Mouse (Mus musculus) kidney, adult 2 months (tissue): ENCODE results near the gene Pafah1b1. TPM values are rescaled to one million over a fixed set of nuclear protein-coding genes. Genes with fewer than 3 reads are reported as not detected.

Source experiments
- DNase-seq: peaks from one replicate; pipeline ENCODE4 v3.0.0; 2021
- H3K27ac ChIP-seq: fragments of 200-500 bp; 2 replicates; pipeline ENCODE4 v1.5.1; 2012; ENCODE audit warnings: low read depth, low read length, control low read depth, inconsistent platforms; ENCODE audit not compliant: insufficient read depth
- H3K27me3 ChIP-seq: fragments of 200-500 bp; replicated peaks from 2 replicates; pipeline ENCODE4 v1.6.1; 2012; ENCODE audit warnings: mild to moderate bottlenecking, moderate library complexity, low read length, inconsistent platforms; ENCODE audit not compliant: control insufficient read depth, insufficient read depth
- H3K36me3 ChIP-seq: fragments of 200-500 bp; 2 replicates; pipeline ENCODE4 v1.6.1; 2012; ENCODE audit warnings: mild to moderate bottlenecking, moderate library complexity, low read length, inconsistent platforms; ENCODE audit not compliant: control insufficient read depth, insufficient read depth
- H3K4me1 ChIP-seq: fragments of 200-500 bp; 2 replicates; pipeline ENCODE4 v1.6.1; 2011; ENCODE audit warnings: low read length; ENCODE audit not compliant: control insufficient read depth, insufficient read depth
- H3K4me3 ChIP-seq: fragments of 200-500 bp; 2 replicates; pipeline ENCODE4 v1.5.1; 2011; ENCODE audit warnings: mild to moderate bottlenecking, low read depth, low read length, control low read depth; ENCODE audit not compliant: insufficient read depth
- CTCF ChIP-seq: fragments of 200-500 bp; conservative IDR thresholded peaks from 2 replicates; pipeline ENCODE4 v1.5.1; 2011; ENCODE audit warnings: low read depth, mild to moderate bottlenecking, control low read depth, low read length, moderate library complexity, mixed read lengths; ENCODE audit not compliant: insufficient read depth, insufficient read length
- POLR2A ChIP-seq: fragments of 200-500 bp; IDR thresholded peaks from one replicate; pipeline ENCODE4 v1.6.1; 2011; ENCODE audit warnings: low read depth, low read length, control low read depth
- WGBS: fragments of 180-500 bp; shearing (Covaris S2); methylation state at CpG from one replicate; pipeline ENCODE4 v1.1.7; 2018; 5-methylcytosine and 5-hydroxymethylcytosine counted together
- polyA plus RNA-seq: library from polyadenylated mRNA; depleted of rRNA; stranded (reverse); fragments of >200 nt; gene quantifications from 2 replicates; pipeline ENCODE4 v1.2.3, GENCODE M21; 2012

Pafah1b1 gene
- polyA plus RNA-seq, 1 experiment: 26.7 TPM

GRCm38 (mm10) chr11:74749241-74749640, 24.8 kb upstream of the Pafah1b1 start:
- no peak for DNase-seq
- TF ChIP-seq POLR2A (no peak), CTCF (no peak)
- 79% methylated on average over 13 of the region's 13 CpGs for WGBS

GRCm38 (mm10) chr11:74748022-74748421, 23.6 kb upstream of the Pafah1b1 start:
- no peak for TF ChIP-seq CTCF
- TF ChIP-seq POLR2A: no peak
- Histone ChIP-seq H3K4me1 (no peaks in the 10 kb centered on the region), H3K4me3 (no peak overlapping the region), H3K36me3 (no peaks in the 10 kb centered on the region), H3K27me3 (no peaks in the 10 kb centered on the region), H3K27ac (no peak overlapping the region)
- no peak for DNase-seq
- 46% methylated on average over 4 of the region's 4 CpGs for WGBS

More at GRCm38 (mm10) chr11:74749241-74749640, 24.8 kb upstream of the Pafah1b1 start:
- no peaks in the 10 kb centered on the region for H3K4me1 ChIP-seq
- no peaks in the 10 kb centered on the region for H3K27me3 ChIP-seq
- no peaks in the 10 kb centered on the region for H3K36me3 ChIP-seq
- no peak overlapping the region for H3K4me3 ChIP-seq
- H3K27ac ChIP-seq: peak overlapping the region; percentile 65; the same call in 1 of the 2 replicates

- DNase-seq: peak; percentile 64
- Histone ChIP-seq H3K27me3 (no peaks in the 10 kb centered on the region), H3K4me3 (no peak overlapping the region), H3K4me1 (peaks cover 3% of the 10 kb centered on the region; the same call in 1 of the 2 replicates), H3K36me3 (no peaks in the 10 kb centered on the region), H3K27ac (no peak overlapping the region)
- 43% methylated on average over 3 of the region's 3 CpGs for WGBS
- no peak for TF ChIP-seq POLR2A
- TF ChIP-seq CTCF: no peak
These were observed 13.4 kb upstream of the Pafah1b1 start for GRCm38 (mm10) chr11:74737861-74738260.

- no peak for DNase-seq
- Histone ChIP-seq H3K36me3 (no peaks in the 10 kb centered on the region), H3K4me3 (no peak overlapping the region), H3K4me1 (peaks cover 3% of the 10 kb centered on the region; the same call in 1 of the 2 replicates), H3K27me3 (no peaks in the 10 kb centered on the region), H3K27ac (no peak overlapping the region)
- TF ChIP-seq POLR2A (no peak), CTCF (no peak)
- WGBS: 42% methylated on average over 7 of the region's 7 CpGs
These were observed 10.4 kb upstream of the Pafah1b1 start for GRCm38 (mm10) chr11:74734917-74735316.

- no peaks in the 10 kb centered on the region for H3K27me3 ChIP-seq
- H3K4me3 ChIP-seq: no peak overlapping the region
- no peak overlapping the region for H3K27ac ChIP-seq
- no peaks in the 10 kb centered on the region for H3K36me3 ChIP-seq
- WGBS: 82% methylated on average over 5 of the region's 5 CpGs
- DNase-seq: no peak
- peaks cover 5% of the 10 kb centered on the region; the same call in 1 of the 2 replicates for H3K4me1 ChIP-seq
- no peak for TF ChIP-seq CTCF
- TF ChIP-seq POLR2A: no peak
These were observed 711 bp upstream of the Pafah1b1 start for GRCm38 (mm10) chr11:74725181-74725580.

GRCm38 (mm10) chr11:74723357-74724234, 874 bp downstream of the Pafah1b1 start:
- H3K4me3 ChIP-seq: peak overlapping the region; percentile 56
- peak; percentile 90 for DNase-seq
- H3K36me3 ChIP-seq: no peaks in the 10 kb centered on the region
- no peaks in the 10 kb centered on the region for H3K27me3 ChIP-seq
- H3K4me1 ChIP-seq: peaks cover 5% of the 10 kb centered on the region; the same call in 1 of the 2 replicates
- peak overlapping the region; percentile 97 for H3K27ac ChIP-seq
- under 1% methylated on average over 63 of the region's 75 CpGs for WGBS
- TF ChIP-seq CTCF (no peak), POLR2A (peak; percentile 2)

- Histone ChIP-seq H3K36me3 (no peaks in the 10 kb centered on the region), H3K27me3 (no peaks in the 10 kb centered on the region), H3K4me1 (peaks cover 5% of the 10 kb centered on the region; the same call in 1 of the 2 replicates), H3K27ac (no peak overlapping the region), H3K4me3 (no peak overlapping the region)
- TF ChIP-seq POLR2A: no peak
- TF ChIP-seq CTCF: no peak
- DNase-seq: no peak
- 30% methylated on average over 3 of the region's 3 CpGs for WGBS
These were observed 2.5 kb downstream of the Pafah1b1 start for GRCm38 (mm10) chr11:74721971-74722370.
